Mouse (Mus musculus) A20 (cell line): Measurements from ENCODE around the gene Gm10337.

Source experiments
- DNase-seq: peaks from one replicate; pipeline ENCODE4 v3.0.0-alpha.2; 2011; ENCODE audit warnings: low read depth, low spot score

The Gm10337 gene

DNA sequence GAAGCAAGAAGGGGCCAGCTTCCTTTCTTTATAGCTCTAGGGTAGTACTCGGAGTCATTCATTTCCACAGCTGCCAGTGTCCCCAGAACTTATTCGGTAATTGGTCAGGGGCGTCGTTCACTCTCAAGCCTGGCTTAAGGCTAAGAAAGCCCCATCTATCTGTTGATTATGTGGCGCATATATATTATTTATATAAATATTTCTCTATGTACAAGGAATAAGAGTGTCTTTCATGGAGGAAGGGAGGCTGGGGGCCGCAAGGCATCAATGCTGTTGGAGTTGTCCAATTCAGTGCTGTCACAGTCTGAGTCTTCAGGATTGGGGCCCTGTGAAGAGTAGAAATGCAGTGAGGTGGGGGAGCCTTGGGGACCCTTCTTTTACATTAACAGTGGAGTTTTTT lies 3.7 kb upstream of the Gm10337 start:
- DNase-seq, result no peak

- no peak for DNase-seq
Observed at GRCm38 (mm10) chr15:102500479-102500878, 3.0 kb upstream of the Gm10337 start.

DNA sequence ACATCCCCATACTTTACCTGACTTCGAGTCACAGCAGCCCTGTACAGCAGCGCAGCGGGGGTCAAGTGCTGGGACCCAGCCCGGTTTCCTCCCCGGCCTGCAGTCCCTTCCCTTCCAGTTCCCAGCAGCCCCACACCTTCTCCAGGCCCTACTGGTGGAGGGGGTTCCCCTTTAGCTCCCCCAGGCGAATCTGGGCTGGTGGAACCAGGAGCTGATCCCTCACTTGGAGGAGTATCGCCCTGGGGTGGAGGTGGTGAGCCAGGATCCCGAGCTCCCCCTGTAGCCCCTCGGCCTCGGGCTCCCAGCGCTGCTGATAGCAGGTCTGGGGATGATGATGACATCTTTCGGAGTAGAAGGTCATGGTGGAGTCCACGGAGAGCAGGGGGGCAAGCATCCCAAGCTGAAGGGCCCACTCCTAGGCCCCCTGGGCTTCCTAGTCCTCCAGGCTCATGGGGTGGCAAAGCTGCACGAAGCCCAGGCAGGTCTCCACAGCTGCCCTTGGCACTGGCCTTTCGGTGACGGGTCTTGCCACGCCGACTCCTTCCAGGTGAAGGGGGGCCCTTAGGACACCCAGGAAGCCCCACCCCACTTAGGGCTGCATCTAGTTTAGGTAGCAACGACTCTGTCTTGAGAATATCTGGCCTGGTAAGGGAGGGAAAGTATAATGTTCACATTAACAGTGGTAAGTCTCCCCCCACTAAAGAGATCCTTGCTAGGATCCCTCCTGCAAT lies 2.3 kb upstream of the Gm10337 start:
- DNase-seq, result no peak

- no peak for DNase-seq
Observed at GRCm38 (mm10) chr15:102502254-102502840, 1.2 kb upstream of the Gm10337 start.

GRCm38 (mm10) chr15:102503924-102504782 lies 631 bp downstream of the Gm10337 start:
- DNase-seq, result no peak

DNA sequence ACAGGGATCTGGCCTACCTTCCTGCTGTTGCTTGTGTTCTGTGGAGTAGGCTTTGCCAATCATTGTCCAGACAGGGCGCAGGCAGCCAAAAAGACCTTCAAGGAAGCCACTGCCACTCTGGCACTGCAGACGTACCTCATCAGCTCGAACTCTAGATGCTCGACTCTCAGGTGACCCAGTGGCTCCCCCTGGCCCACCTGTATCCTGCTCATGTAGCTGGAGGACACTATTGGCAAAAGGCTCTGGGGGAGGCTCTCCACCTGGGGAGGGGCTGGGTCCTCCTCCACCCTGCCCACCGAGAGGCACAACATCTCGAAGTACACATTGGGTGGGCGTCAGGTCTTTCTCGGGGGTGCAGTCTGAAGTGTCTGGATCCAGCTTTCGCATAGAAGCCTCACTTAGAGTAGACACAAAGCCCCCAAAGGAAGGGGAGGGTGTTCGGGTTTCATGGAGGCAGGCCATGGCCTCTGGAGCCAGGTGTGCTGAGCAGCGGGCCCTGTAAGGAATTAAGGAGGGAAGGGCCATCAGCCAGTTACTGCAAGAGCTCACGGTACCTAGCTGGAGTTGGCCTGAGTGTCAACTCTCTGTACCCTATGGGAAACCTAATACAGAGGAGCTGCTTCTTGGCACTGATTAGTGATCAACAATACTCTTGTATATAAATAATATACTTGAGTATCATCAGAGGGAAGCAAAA lies 1.7 kb downstream of the Gm10337 start:
- no peak for DNase-seq

DNA sequence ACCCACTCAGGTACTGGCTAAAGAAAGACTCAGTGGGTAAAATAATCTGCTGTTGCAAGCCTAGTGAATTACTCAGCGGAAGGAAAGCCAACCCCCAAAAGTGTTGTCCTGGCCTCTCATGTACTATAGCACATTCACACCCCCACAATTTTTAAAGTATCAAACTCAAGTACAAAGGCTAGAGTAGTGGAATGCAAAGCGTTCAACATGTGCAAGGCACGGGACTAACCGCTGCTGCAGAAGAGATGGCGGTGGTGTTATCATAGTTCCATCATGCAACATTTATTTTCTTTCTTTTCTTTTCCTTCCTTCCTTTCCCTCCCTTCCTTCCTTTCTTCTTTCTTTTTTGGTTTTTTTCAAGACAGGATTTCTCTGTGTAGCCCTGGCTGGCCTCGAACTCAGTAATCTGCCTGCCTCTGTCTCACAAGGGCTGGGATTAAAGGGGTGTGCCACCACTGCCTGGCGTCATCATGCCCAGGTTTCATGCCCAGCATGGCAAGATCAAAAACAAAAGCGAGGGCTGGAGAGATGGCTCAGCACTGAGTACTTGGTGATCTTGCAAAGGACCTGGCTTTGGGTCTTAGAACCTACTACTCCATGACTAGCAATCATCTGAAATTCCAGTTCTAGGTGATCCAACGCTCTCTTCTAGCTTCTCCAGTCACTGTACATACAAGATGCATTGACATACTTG lies 2.4 kb downstream of the Gm10337 start:
- no peak for DNase-seq

GRCm38 (mm10) chr15:102506464-102506830 lies 2.9 kb downstream of the Gm10337 start:
- no peak for DNase-seq

- DNase-seq, result no peak
Observed at GRCm38 (mm10) chr15:102506864-102507263, 3.3 kb downstream of the Gm10337 start.

- DNase-seq, result no peak
Observed at GRCm38 (mm10) chr15:102507561-102507960, 4.0 kb downstream of the Gm10337 start.

DNA sequence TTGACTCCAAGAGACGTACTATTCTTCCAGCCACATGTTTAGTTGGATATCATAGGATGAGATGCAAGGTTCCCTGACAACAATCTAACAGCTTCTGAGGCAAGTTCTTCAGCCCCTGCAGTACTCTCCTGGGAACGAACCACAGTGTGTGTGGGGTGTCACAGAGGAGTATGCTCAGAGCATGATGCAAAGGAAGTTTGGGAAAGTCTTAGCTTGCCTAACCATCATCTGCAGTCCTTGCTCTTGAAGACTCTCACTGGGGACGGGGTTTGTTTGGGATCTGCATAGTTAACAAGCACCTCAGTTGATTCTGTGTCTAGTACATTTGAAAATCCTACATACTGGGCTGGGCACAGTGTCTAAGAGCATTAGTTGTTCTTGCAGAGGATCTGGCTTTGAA lies 4.8 kb downstream of the Gm10337 start:
- DNase-seq, result no peak

DNA sequence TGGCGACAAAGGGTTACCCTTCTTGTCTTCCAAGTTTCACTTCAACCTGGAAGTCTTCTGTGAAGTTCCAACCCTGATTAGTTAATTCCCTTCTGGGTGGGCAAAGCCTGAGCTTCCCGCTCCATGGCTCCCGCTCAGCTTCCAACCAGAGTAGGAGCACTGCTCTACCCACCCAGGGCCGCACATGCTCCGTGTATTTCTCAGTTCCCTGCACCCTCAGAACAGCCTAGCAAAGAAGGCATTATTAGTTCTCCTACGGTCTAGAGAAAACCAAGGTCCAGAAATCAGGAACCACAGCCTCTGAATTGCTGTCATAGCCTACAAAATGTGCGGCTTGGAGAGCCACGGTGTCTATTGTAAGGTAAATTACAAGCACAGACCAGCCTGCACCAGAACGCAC lies 6.6 kb downstream of the Gm10337 start:
- DNase-seq, result no peak

- peak; percentile 84 for DNase-seq
Observed at GRCm38 (mm10) chr15:102510590-102511284, 7.2 kb downstream of the Gm10337 start.

DNA sequence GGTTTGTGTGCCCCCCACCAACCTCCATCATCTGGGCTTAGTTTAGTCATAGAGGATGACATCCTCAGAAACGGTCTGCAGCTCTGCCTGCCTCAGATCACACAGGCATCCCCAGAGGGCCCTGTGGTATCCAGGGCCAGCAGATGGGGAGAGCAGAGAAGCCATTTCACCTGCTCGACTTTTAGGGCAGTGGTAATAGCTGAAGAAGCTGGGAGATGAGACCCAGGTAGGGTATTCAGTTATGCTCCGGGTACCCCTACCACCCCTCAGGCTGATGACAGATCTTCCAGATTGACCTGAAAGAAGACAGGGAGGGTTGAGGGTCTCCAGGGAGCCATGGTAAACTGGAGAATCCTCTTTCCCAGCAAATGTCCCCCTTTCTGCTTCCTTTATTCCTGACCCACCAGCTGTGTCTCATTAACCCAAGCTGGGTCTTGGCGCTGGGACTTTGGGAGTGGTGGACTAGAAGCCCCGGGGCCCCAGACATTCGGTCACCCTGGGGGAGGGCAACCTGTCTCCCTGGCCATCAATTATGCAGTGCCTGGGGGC lies 7.8 kb downstream of the Gm10337 start:
- no peak for DNase-seq

DNA sequence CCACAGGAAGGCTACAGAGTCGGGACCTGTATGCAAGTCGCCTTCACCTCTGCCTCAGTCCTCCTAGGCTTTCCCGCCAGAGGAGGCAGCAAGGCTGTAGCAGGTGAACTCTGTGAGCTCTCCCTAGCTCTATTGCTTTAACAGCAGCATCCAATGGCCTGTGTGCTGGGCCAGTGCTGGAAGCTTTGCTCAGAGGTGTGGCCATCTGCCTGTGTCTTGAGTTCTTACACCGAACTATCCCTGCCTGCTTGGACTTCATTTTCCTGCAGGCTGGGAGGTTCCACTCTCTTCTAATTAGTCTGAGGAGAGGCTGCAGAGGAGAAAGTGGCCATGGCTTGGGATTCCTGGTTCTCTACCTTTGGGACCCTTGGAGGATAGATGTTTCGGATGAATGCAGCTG lies 8.5 kb downstream of the Gm10337 start:
- DNase-seq, result no peak

DNA sequence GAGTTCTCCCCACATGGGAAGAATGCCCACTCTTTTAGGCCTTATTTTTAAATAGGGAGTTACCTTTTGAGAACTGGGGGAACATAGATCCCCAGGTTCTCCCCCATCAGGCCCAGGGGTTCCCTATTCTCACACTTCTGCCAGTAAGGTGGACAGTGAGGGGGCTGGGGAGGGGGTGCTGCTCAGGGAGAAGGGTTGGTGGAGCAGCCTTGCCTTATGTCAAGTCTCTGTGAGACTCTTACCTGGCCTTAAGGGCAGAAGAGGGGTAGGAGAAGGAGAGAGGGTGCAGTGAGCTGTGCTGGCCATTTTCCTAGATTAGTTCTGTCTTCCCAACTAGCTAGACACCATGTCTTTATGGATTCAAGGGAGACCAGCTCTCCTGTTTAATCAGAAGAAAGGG lies 8.9 kb downstream of the Gm10337 start:
- no peak for DNase-seq

- DNase-seq, result peak; percentile 41
Observed at GRCm38 (mm10) chr15:102513004-102513403, 9.5 kb downstream of the Gm10337 start.

DNA sequence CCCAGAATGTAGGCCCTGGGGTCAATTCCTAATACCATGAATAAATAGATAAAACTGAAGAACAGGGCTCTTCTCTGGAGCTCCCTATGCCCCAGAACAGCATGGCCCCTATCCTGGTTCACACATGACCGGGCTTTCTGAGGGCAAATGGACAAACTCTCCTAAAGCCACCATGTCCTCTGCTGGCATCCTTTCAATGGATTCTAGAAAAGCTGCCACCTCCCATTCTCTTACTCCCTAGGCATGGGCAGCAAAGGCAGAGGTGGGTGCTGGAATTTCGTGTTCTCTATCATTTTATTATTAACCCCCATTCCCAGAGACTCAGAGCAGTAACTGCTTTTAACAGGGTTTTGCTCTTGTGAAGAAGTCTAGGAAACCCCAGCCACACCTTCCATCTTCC lies 11.7 kb downstream of the Gm10337 start:
- no peak for DNase-seq

- no peak for DNase-seq
Observed at GRCm38 (mm10) chr15:102515791-102516190, 12.3 kb downstream of the Gm10337 start.

DNA sequence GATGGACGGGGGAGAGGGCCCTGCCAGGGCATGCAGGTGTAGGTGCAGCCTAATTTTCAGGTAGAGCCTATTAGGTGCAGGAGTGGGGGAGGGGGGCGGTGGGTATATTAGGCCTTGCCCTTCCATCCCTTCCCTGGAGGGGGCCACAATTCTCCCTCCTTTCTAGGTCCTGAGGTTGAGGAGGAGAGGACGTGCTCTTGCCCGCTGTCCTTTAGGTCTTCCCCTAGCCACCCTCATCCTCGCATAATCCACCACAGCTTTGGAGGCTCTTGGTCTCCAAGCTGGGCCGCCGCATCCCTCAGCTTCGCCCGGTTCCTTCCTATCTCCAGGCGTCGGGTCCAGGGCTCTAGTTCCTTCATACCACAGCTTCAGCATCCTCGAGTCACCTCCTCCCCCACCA lies 12.8 kb downstream of the Gm10337 start:
- peak; percentile 35 for DNase-seq
